Mouse (Mus musculus) cortical plate, adult 2 months (tissue): Measurements from ENCODE around the gene Flnb.

Experiments
- CTCF ChIP-seq: fragments of 200-500 bp; IDR thresholded peaks from 2 replicates; pipeline ENCODE4 v1.5.1; 2011; ENCODE audit warnings: mild to moderate bottlenecking, control low read depth, low read length; ENCODE audit not compliant: insufficient read depth; ENCODE audit errors: extremely low read depth
- POLR2A ChIP-seq: fragments of 200-500 bp; IDR thresholded peaks from 2 replicates; pipeline ENCODE4 v1.6.1; 2011; ENCODE audit warnings: mild to moderate bottlenecking, low read length, control low read depth; ENCODE audit not compliant: insufficient read depth; ENCODE audit errors: extremely low read depth

- no peak for TF ChIP-seq CTCF
- TF ChIP-seq POLR2A, result no peak
These were observed 126.0 kb downstream of the Flnb start for GRCm38 (mm10) chr14:7943801-7944135.
